Mouse (Mus musculus) kidney, adult 2 months (tissue): ENCODE data around the gene Atpaf1. TPM values are rescaled to one million over a fixed set of nuclear protein-coding genes. Genes with fewer than 3 reads are reported as not detected.
A peak's percentile ranks its signal among the peaks of the same experiment; 100 is the strongest.

ENCODE experiments used
- DNase-seq: peaks from one replicate; pipeline ENCODE4 v3.0.0; 2021
- H3K27ac ChIP-seq: fragments of 200-500 bp; 2 replicates; pipeline ENCODE4 v1.5.1; 2012; ENCODE audit warnings: low read depth, low read length, control low read depth, inconsistent platforms; ENCODE audit not compliant: insufficient read depth
- H3K27me3 ChIP-seq: fragments of 200-500 bp; replicated peaks from 2 replicates; pipeline ENCODE4 v1.6.1; 2012; ENCODE audit warnings: mild to moderate bottlenecking, moderate library complexity, low read length, inconsistent platforms; ENCODE audit not compliant: control insufficient read depth, insufficient read depth
- H3K36me3 ChIP-seq: fragments of 200-500 bp; 2 replicates; pipeline ENCODE4 v1.6.1; 2012; ENCODE audit warnings: mild to moderate bottlenecking, moderate library complexity, low read length, inconsistent platforms; ENCODE audit not compliant: control insufficient read depth, insufficient read depth
- H3K4me1 ChIP-seq: fragments of 200-500 bp; 2 replicates; pipeline ENCODE4 v1.6.1; 2011; ENCODE audit warnings: low read length; ENCODE audit not compliant: control insufficient read depth, insufficient read depth
- H3K4me3 ChIP-seq: fragments of 200-500 bp; 2 replicates; pipeline ENCODE4 v1.5.1; 2011; ENCODE audit warnings: mild to moderate bottlenecking, low read depth, low read length, control low read depth; ENCODE audit not compliant: insufficient read depth
- CTCF ChIP-seq: fragments of 200-500 bp; conservative IDR thresholded peaks from 2 replicates; pipeline ENCODE4 v1.5.1; 2011; ENCODE audit warnings: low read depth, mild to moderate bottlenecking, control low read depth, low read length, moderate library complexity, mixed read lengths; ENCODE audit not compliant: insufficient read depth, insufficient read length
- POLR2A ChIP-seq: fragments of 200-500 bp; IDR thresholded peaks from one replicate; pipeline ENCODE4 v1.6.1; 2011; ENCODE audit warnings: low read depth, low read length, control low read depth
- WGBS: fragments of 180-500 bp; shearing (Covaris S2); methylation state at CpG from one replicate; pipeline ENCODE4 v1.1.7; 2018; 5-methylcytosine and 5-hydroxymethylcytosine counted together
- polyA plus RNA-seq: library from polyadenylated mRNA; depleted of rRNA; stranded (reverse); fragments of >200 nt; gene quantifications from 2 replicates; pipeline ENCODE4 v1.2.3, GENCODE M21; 2012; rRNA removed

Gene Atpaf1
- 35.0 and 43.2 TPM in 2 replicates for polyA plus RNA-seq

DNA sequence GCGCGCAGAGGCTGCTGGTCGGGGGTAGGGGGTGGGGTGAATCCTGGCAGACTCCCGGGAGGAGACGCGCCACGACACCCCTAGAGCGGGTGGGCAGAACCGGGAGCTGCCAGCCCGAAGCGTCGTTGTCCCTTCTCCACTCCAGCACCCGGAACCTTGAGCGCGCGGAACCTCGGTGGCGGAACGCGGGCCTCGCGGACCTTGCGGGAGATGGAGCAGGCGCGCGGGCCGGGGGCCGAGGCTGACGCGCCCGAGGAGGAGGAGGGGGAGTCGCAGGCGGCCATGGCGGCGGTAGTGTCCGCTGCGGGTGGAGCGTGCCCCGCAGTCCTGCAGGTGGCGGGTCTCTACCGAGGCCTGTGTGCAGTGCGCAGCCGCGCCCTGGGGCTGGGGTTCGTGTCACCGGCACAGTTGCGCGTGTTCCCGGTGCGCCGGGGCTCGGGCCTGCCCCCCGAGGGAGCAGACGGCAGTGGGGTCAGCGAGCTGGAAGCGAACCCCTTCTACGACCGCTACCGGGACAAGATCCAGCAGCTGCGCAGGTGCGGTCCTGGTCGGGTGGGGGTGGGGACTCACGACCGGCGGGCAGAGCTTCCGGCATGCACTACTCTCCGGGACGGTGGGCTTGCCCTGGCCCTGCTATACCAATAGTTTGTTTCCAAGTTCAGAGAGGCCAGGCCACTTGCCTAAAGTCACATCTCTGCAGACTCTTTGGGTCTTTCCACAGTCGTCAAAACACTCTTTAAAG lies at the start of gene Atpaf1:
Gene Atpaf1, plus strand, starts transcription at position 44 of the 742 bp plus-strand sequence.
- peaks cover 6% of the 10 kb centered on the region; the same call in 1 of the 2 replicates for H3K4me1 ChIP-seq

DNA sequence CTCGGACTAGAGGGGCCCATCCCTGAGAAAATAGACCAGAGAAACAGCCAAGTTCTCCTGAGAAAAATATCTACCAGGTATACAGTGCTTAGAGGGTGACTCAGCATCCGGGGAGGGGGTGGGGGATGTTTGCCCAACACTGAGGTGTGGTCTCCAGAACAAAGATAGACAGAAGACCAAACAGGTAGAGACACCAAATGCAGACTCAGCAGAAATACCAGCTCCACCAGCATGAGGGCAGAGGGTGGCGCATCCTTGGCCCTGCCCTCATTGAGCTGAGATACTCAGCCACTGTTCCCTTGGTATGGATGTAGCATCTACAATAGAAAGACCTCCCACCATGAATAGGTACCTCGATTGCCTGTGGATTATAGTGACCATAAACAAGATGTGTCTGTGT lies 49.7 kb upstream of the Atpaf1 start:
- no peak overlapping the region for H3K4me3 ChIP-seq
- DNase-seq, result no peak
- H3K4me1 ChIP-seq, result peaks cover 10% of the 10 kb centered on the region
- H3K27me3 ChIP-seq, result no peaks in the 10 kb centered on the region
- no peak for TF ChIP-seq CTCF
- no peak for TF ChIP-seq POLR2A
- 68% methylated on average over 4 of the region's 4 CpGs for WGBS
- no peaks in the 10 kb centered on the region for H3K36me3 ChIP-seq
- no peak overlapping the region for H3K27ac ChIP-seq

More for the DNA sequence above, at the start of gene Atpaf1:
- Histone ChIP-seq H3K27me3 (no peaks in the 10 kb centered on the region), H3K27ac (peak within 1 kb of the TSS; percentile 44), H3K4me3 (peak within 1 kb of the TSS; percentile 86), H3K36me3 (peaks cover 4% of the 10 kb centered on the region; the same call in 1 of the 2 replicates)
- WGBS, result under 1% methylated on average over 69 of the region's 69 CpGs
- peak; percentile 27 for TF ChIP-seq POLR2A
- TF ChIP-seq CTCF, result no peak
- peak; percentile 69 for DNase-seq

DNA sequence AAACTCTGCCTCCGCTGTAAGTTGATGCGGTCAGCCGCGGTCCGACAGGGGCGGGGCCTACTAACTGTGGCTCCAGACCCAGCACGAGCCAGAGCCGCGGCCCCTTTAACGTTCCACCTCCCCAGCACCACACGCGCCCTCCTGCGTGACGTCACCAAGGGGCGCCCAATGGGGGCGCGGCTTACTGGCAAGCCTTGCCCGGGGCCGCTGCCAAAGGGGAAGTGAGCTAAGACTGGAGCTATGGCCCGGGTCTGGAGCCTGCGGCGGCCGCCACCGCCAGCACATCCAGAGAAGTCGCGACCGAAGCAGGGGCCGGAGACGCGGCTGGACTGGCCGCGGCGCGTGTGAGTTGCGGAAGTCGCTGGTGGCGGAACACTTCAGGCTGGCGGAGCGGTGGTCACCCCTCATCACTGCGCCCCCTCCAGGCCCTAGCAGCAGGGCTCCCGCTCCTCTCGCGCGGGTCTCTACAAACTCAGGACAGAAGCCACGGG lies 47.0 kb upstream of the Atpaf1 start, which contains the start of gene Efcab14:
Gene Efcab14, plus strand, starts transcription at position 194 of the 491 bp plus-strand sequence.
- TF ChIP-seq CTCF (peak; percentile 33; the same call in 1 of the 2 replicates), POLR2A (no peak)
- Histone ChIP-seq H3K27me3 (no peaks in the 10 kb centered on the region), H3K27ac (peak within 1 kb of the TSS; percentile 79), H3K4me3 (peak within 1 kb of the TSS; percentile 99), H3K4me1 (peaks cover 10% of the 10 kb centered on the region), H3K36me3 (no peaks in the 10 kb centered on the region)
- under 1% methylated on average over 45 of the region's 45 CpGs for WGBS
- peak; percentile 99 for DNase-seq

DNA sequence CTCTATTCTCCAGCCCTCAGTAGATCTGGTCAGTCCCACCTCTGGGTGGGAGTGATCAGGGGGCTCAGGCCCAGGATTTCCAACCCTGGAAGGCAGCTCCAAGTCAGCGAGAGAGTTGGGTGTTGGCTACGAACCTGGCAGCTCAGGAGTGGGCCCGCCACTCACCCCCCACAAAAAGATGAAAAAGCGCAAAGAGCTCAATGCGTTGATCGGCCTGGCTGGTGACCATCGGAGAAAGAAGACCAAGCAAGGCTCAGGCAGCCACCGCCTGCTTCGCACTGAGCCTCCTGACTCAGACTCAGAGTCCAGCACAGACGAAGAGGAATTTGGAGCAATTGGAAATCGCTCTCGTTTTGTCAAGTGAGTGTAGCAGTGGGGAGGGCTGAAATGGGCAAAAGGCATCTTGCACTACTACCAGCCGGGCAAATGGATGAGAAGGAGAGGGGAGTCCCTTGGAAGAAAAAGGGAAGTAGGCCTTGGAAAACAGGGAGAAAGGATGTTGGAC lies 46.1 kb upstream of the Atpaf1 start:
- Histone ChIP-seq H3K27ac (no peak overlapping the region), H3K4me1 (peaks cover 13% of the 10 kb centered on the region), H3K4me3 (peak overlapping the region; percentile 15; the same call in 1 of the 2 replicates), H3K36me3 (no peaks in the 10 kb centered on the region; the same call in 1 of the 2 replicates), H3K27me3 (no peaks in the 10 kb centered on the region)
- TF ChIP-seq POLR2A (no peak), CTCF (no peak)
- DNase-seq, result no peak
- 33% methylated on average over 13 of the region's 13 CpGs for WGBS

DNA sequence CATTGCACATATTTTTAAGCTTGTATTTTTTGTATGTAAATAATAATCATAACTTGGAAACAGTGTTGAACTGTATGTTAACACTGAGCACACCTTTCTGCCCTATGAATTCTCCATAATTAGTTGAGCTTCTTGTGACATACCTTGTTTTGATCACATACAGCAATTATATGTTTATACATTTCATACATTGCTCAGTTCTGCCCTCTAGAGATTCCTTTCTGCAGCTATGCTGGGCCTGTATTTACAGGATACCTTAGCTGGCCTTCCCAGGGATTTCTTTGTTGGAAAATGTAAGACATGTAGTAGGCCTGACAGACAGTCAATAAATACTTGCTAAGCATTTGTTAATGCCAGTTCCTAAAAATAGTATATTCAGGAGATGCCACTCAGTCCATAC lies 42.0 kb upstream of the Atpaf1 start:
- Histone ChIP-seq H3K4me3 (no peak overlapping the region), H3K27ac (no peak overlapping the region), H3K27me3 (no peaks in the 10 kb centered on the region), H3K36me3 (peaks cover 1% of the 10 kb centered on the region; the same call in 1 of the 2 replicates), H3K4me1 (peaks cover 13% of the 10 kb centered on the region)
- no peak for DNase-seq
- TF ChIP-seq POLR2A (no peak), CTCF (no peak)

DNA sequence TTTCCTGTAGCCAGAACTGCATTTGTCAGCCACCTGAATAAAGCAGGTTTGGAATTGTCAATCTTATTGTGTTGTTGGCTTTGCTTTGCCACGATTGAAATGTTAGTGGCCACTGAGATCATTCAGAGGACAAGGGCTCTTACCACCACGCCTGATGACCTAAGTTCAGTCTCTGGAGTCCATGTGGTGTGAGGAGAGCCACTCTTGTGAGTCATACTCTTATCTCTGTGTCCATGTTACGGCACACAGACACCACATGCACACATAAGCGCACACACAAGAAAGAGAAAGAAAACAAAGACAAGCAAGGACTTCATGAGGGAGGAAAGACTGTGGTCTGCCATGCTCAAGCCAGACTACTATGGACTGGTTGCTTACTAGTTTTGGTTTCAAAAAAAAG lies 41.5 kb upstream of the Atpaf1 start:
- Histone ChIP-seq H3K4me3 (no peak overlapping the region), H3K27ac (no peak overlapping the region), H3K4me1 (peaks cover 13% of the 10 kb centered on the region), H3K36me3 (peaks cover 1% of the 10 kb centered on the region; the same call in 1 of the 2 replicates), H3K27me3 (no peaks in the 10 kb centered on the region)
- TF ChIP-seq CTCF (no peak), POLR2A (no peak)
- WGBS, result 85% methylated on average over 4 of the region's 4 CpGs
- DNase-seq, result no peak

DNA sequence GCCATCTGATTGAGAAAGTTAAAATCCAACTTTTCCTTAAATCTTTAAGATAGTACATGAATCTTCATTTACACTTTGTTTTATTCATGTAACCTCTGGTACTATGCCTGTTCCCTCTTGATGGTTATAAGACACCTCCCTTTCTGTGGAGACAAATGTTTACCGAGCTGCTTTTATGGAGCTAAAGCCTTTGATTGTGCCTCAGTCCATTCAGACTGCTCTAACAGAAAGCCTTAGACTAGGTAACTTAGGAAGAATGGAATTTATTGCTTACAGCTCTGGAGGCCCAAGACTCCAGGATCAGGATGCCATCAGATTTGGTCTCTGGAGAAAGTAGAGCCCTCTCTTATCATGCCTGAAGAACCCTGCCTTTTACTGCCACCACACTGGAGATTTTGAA lies 36.4 kb upstream of the Atpaf1 start:
- 27% methylated on average over 1 of the region's 1 CpGs for WGBS
- Histone ChIP-seq H3K4me3 (no peak overlapping the region), H3K27me3 (no peaks in the 10 kb centered on the region), H3K27ac (no peak overlapping the region), H3K4me1 (0 out of 2 replicates have a peak, but pooled peaks cover under 1% of the 10 kb centered on the region), H3K36me3 (peaks cover 5% of the 10 kb centered on the region)
- DNase-seq, result no peak
- no peak for TF ChIP-seq CTCF
- no peak for TF ChIP-seq POLR2A
